In the genomic region with DNA sequence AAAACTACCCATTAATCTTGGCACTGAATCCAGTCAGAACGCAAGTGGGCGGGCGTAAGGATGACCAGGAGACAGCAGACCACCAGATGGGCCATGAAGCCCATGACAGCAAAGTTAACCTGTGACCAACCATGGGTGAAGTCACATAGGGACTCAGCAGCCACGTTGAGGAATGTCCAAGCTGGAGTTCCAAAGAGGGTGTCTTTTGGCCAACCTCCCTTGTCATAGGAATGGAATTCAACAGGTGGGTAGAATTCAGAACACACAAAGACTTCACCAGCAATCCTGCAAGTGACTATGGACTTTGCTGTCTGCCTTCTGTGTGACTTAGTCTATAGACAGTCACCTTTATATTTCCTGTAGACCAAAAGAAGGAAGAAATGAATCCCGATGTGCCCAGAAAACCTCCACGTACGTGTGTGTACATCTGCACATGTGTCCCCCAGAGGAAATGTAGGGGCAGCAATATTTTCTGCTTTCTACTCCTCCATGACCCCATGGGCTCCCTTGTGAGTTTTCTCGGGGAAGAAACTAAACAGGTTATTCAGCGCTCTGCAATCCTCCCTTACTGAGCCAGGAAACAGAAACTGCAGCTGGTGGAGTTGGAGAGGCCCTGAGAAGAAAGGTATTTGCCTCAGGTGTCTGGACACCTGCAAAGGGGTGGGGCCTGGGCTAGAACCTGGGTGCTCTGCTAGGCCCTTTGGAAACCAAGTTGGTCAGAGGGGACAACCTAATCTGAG, we compare ENCODE assay signal across 16 mouse cellular contexts. TPM values are rescaled to one million over a fixed set of nuclear protein-coding genes. Genes with fewer than 3 reads are reported as not detected.
DNase-seq lines count a peak whose midpoint lies in the region; ATAC-seq and TF ChIP-seq lines count a peak whose summit lies in the region.
"Had no signal": no experiment of that assay in that cellular context is flagged by ENCODE, and none has a peak within 500 bp of the region (broad histone marks: within the 10 kb centered on the region; RNA-seq: fewer than 3 reads in every experiment).

No protein-coding gene starts in this region.

- peak overlapping the region; percentile 83 for H3K27ac ChIP-seq in liver, adult 2 months (replicated peaks; ENCODE audit: insufficient read depth, low read depth, low read length)
- H3K27ac ChIP-seq in liver, embryonic 12.5 days = no peak overlapping the region
- peak overlapping the region; percentile 98 for H3K27ac ChIP-seq in kidney, adult 2 months (ENCODE audit: insufficient read depth, low read depth, low read length)
- H3K27ac ChIP-seq: heart, adult 2 months; neural tube, embryonic 13.5 days had no signal

- WGBS in liver, adult 2 months = 42% methylated on average over 9 of the region's 9 CpGs
- 62% methylated on average over 9 of the region's 9 CpGs for WGBS in liver, embryonic 12.5 days (ENCODE audit: insufficient replicate concordance)
- WGBS in kidney, adult 2 months = 38% methylated on average over 9 of the region's 9 CpGs

- peaks cover 40% of the 10 kb centered on the region for H3K36me3 ChIP-seq in liver, adult 2 months (ENCODE audit: control insufficient read depth, insufficient read depth, low read length)
- H3K36me3 ChIP-seq in liver, embryonic 12.5 days = peaks cover 33% of the 10 kb centered on the region
- H3K36me3 ChIP-seq in kidney, adult 2 months (ENCODE audit: control insufficient read depth, insufficient read depth, low read length) = peaks cover 23% of the 10 kb centered on the region

- no peak for TF ChIP-seq POLR2A in liver, adult 2 months (IDR thresholded peaks at IDR 0.05; ENCODE audit: extremely low read depth, insufficient read depth, low read length)
- no peak for TF ChIP-seq POLR2A in kidney, adult 2 months (IDR thresholded peaks at IDR 0.05; ENCODE audit: low read depth, low read length)

- no peak for TF ChIP-seq CTCF in liver, adult 2 months (IDR thresholded peaks at IDR 0.05; ENCODE audit: low read depth, low read length)
- TF ChIP-seq CTCF in kidney, adult 2 months (conservative IDR thresholded peaks at IDR 0.05; ENCODE audit: insufficient read depth, insufficient read length, low read depth, low read length) = no peak

- ATAC-seq in liver, embryonic 12.5 days = no peak
- no peak for ATAC-seq in CD4-positive, CD25-positive, alpha-beta regulatory T cell, adult 4 months
- ATAC-seq: activated CD4-positive, CD25-positive, alpha-beta regulatory T cell, adult 4 months; forebrain, postnatal 0 days; hindbrain, embryonic 16.5 days had no signal

- 0 out of 2 replicates have a peak overlapping the region, but pooled peaks have one; percentile 2 for H3K9ac ChIP-seq in liver, adult 2 months (ENCODE audit: low read depth, low read length)
- no peak overlapping the region for H3K9ac ChIP-seq in liver, embryonic 12.5 days
- H3K9ac ChIP-seq: forebrain, postnatal 0 days; neural tube, embryonic 13.5 days had no signal

- peak; percentile 62 for DNase-seq in liver, adult 2 months (ENCODE audit: extremely low read depth, low read depth, low spot score)
- DNase-seq in R1 (ENCODE audit: low read depth, low spot score) = peak; percentile 27
- peak; percentile 79 for DNase-seq in kidney, adult 2 months
- peak; percentile 40 for DNase-seq in lung, postnatal 10 days
- DNase-seq in layer of hippocampus, adult 11-12 months (ENCODE audit: low spot score) = no peak
- DNase-seq in yolk sac, embryonic 10.5 days (ENCODE audit: low spot score) = no peak
- DNase-seq: embryo, embryonic 11 days; forebrain, postnatal 0 days; heart, adult 2 months; right cerebral cortex, adult 18-20 months had no signal

- no peak overlapping the region for H3K4me3 ChIP-seq in liver, adult 2 months (ENCODE audit: insufficient read depth, low read depth, low read length)
- no peak overlapping the region for H3K4me3 ChIP-seq in liver, embryonic 12.5 days
- H3K4me3 ChIP-seq in kidney, adult 2 months (ENCODE audit: insufficient read depth, low read depth, low read length) = no peak overlapping the region
- H3K4me3 ChIP-seq: heart, adult 2 months; megakaryocyte, embryonic 14.5 days; neural tube, embryonic 13.5 days had no signal

- H3K79me2 ChIP-seq in liver, adult 2 months (ENCODE audit: control insufficient read depth, insufficient read depth, low read length) = no peaks in the 10 kb centered on the region

- H3K27me3 ChIP-seq in liver, adult 2 months (ENCODE audit: control insufficient read depth, insufficient read depth, low read length) = no peaks in the 10 kb centered on the region
- H3K27me3 ChIP-seq in liver, embryonic 12.5 days (replicated peaks) = no peaks in the 10 kb centered on the region
- no peaks in the 10 kb centered on the region for H3K27me3 ChIP-seq in kidney, adult 2 months (replicated peaks; ENCODE audit: control insufficient read depth, insufficient read depth, low read length)
- H3K27me3 ChIP-seq: neural tube, embryonic 13.5 days had no signal

- no peak overlapping the region for H3K4me2 ChIP-seq in liver, embryonic 12.5 days
- H3K4me2 ChIP-seq: neural tube, embryonic 13.5 days had no signal

- peaks cover 40% of the 10 kb centered on the region for H3K4me1 ChIP-seq in liver, adult 2 months (ENCODE audit: control insufficient read depth, insufficient read depth, low read length)
- peaks cover 18% of the 10 kb centered on the region for H3K4me1 ChIP-seq in liver, embryonic 12.5 days
- H3K4me1 ChIP-seq in kidney, adult 2 months (ENCODE audit: control insufficient read depth, insufficient read depth, low read length) = peaks cover 55% of the 10 kb centered on the region

- no peaks in the 10 kb centered on the region for H3K9me3 ChIP-seq in liver, embryonic 12.5 days (replicated peaks)
- H3K9me3 ChIP-seq: megakaryocyte, embryonic 14.5 days; neural tube, embryonic 13.5 days had no signal

RNA-seq across cellular contexts. Expression of a gene that starts 17.7 kb away (rescaled TPM):
- 19.9 and 21.5 TPM in 2 replicates for total RNA-seq in liver, adult 2 months (2014; rRNA removed)
- 9.2 and 14.0 TPM in 2 replicates for polyA plus RNA-seq in liver, adult 2 months (2012; rRNA removed)
- 10.4 and 11.5 TPM in 2 replicates for polyA plus RNA-seq in liver, embryonic 12.5 days (2016; fragmentation: Nextera tagmentation; extraction: Ambion mirVana)
- 37.7 and 40.5 TPM in 2 replicates for polyA plus RNA-seq in kidney, adult 2 months (2012; rRNA removed)
- polyA plus RNA-seq in CD4-positive, CD25-positive, alpha-beta regulatory T cell, adult 4 months (2017; shearing (Covaris generic)) = not detected
- polyA plus RNA-seq: activated CD4-positive, CD25-positive, alpha-beta regulatory T cell, adult 4 months had no signal

Comparison
In these comparisons a context has a peak if more than half of its experiments do, and no peak if none do; other contexts are left out.
1. DNase-seq: peak in liver, adult 2 months (single experiment), R1 (single experiment), kidney, adult 2 months (single experiment) and lung, postnatal 10 days (single experiment); none in layer of hippocampus, adult 11-12 months (single experiment) and yolk sac, embryonic 10.5 days (single experiment).
2. RNA of a gene that starts 17.7 kb away (polyA plus RNA-seq): 37.7 to 40.5 TPM in kidney, adult 2 months, 10.4 to 11.5 TPM in liver, embryonic 12.5 days and 9.2 to 14.0 TPM in liver, adult 2 months; not detected in CD4-positive, CD25-positive, alpha-beta regulatory T cell, adult 4 months; every median in the first group is over 10 times any median in the second.